Mouse (Mus musculus) spleen, postnatal 0 days (tissue): ENCODE measurements around the gene Robo3. TPM values are rescaled to one million over a fixed set of nuclear protein-coding genes. Genes with fewer than 3 reads are reported as not detected.

ENCODE experiments used
- polyA plus RNA-seq: library from polyadenylated mRNA; unstranded; fragments of >200 nt; fragmentation: Nextera tagmentation; extraction: Ambion mirVana; gene quantifications from 2 replicates; pipeline ENCODE4 v1.2.1, GENCODE M21; 2015

The Robo3 gene
- polyA plus RNA-seq: 0.07 and 0.18 TPM in 2 replicates

DNA sequence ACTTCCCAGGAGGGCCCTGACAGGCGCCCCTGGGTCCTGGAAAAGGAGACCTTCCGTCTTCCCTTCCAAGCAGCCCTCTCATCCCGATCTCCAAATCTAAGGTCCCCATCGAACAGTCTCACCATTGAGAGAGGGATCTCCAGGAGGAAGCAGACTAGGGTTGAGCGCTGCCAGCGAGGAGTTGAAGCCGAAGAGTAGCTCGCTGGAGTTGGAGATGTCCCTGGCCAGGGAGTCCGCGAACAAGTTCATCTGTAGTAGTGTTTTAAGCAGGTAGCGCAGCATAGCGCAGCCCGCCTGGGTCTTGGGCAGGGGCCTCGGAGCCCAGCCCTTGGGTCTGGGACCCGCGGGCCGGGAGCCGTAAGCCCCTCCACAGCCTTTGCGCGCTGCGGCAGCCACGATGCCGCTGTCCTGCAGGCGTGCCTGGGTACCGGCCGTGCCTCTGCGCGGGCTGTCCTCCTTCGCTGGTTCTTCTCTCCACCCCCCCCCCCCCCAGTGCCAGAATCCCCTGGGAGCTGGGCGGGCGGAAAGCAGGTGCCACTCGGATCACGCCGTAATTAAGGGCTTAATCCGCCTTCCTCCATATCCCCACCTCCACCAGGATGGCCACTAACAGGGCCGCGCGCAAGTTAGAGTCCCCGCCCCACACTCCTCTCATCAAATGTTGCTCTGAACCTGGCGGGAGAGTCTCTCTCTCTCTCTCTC lies at the start of gene Robo3:
Gene Robo3, minus strand, starts transcription at position 527 of the 702 bp plus-strand sequence.

DNA sequence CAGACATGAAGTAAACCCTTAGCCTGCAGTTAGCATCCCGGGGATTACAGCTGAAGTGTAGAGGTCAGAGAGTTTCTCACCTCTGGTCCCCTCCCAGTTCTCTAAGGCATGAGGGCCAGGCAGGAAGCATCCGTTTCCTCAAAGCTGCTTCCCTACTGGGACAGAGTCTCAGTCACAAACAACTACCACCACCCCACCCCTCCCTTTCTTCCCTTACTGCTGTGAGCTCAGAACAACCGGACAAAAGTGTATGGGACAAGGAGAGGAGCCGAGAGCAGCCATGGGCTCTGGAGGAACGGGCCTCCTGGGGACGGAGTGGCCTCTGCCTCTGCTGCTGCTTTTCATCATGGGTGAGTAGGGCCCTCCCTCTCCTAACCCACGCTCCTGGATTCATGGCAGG lies 31.2 kb downstream of the Robo3 start, which contains the start of gene Robo4:
Gene Robo4, plus strand, starts transcription at position 96 of the 400 bp plus-strand sequence.

DNA sequence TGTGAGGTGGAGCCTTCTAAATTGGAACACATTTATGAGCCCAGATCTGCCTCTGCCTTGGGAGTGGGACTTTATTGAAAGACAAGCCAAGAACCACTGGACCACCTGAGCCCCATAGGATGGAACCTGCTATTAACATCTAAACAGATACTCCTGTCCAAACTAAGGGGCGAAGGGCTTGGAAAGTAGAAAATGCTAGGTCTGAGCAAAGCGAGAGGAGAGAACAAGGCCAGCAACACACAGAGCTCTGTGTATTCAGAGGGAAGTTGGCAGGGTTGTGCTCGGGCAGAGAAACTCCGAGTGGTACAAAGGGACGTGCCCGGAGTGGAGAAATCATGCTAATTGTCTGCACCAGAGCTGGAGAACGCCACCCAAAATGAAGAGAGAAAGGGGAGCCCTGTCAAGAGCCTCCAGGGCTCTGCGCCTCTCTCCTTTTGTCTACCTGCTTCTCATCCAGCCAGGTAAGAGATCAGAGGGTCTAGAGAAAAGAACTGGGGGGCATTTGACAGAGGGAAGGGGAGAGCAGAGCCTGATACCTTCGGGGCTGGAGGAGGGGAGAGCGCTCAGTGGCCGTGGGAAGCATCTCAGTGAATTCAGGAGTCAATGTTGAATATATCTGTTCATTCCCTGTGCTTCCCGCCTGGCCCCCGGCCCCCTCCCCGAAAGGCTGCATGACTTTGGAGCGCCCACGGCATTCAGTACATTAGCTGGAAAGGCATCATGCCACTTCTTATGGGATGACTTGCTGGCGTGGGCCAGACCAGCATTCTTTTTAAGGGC lies 65.6 kb downstream of the Robo3 start, which contains the start of gene Hepacam:
Gene Hepacam, plus strand, starts transcription at position 51 of the 780 bp plus-strand sequence.

Other genes starting within 250 kb of the Robo3 start
- gene Tmem218, start 225.0 kb downstream of the Robo3 start, polyA plus RNA-seq: 4.5 and 4.6 TPM in 2 replicates
- 1.1 and 2.3 TPM in 2 replicates for gene Slc37a2, start 177.5 kb downstream of the Robo3 start, polyA plus RNA-seq
- gene Ccdc15, start 84.8 kb downstream of the Robo3 start, polyA plus RNA-seq: 6.2 and 7.6 TPM in 2 replicates
- gene Hepacam, start 65.9 kb downstream of the Robo3 start, polyA plus RNA-seq: not detected in 2 replicates
- 3.2 and 5.7 TPM in 2 replicates for gene Robo4, start 31.3 kb downstream of the Robo3 start, polyA plus RNA-seq
- gene Msantd2, start 56.1 kb upstream of the Robo3 start, polyA plus RNA-seq: 7.6 and 10.2 TPM in 2 replicates
- 34.9 and 48.7 TPM in 2 replicates for gene Esam, start 94.8 kb upstream of the Robo3 start, polyA plus RNA-seq
- gene Vsig2, start 106.0 kb upstream of the Robo3 start, polyA plus RNA-seq: 2.4 and 2.9 TPM in 2 replicates
- 10.5 and 12.8 TPM in 2 replicates for gene Nrgn, start 119.7 kb upstream of the Robo3 start, polyA plus RNA-seq
- gene Siae, start 122.5 kb upstream of the Robo3 start, polyA plus RNA-seq: 5.3 TPM in 2 replicates
- 2.9 and 3.0 TPM in 2 replicates for gene Spa17, start 180.5 kb upstream of the Robo3 start, polyA plus RNA-seq
- gene Tbrg1, start 224.1 kb upstream of the Robo3 start, polyA plus RNA-seq: 64.3 and 71.9 TPM in 2 replicates
- gene Panx3, start 236.0 kb upstream of the Robo3 start, polyA plus RNA-seq: not detected in 2 replicates